Mouse (Mus musculus) liver, embryonic 14.5 days (tissue): ENCODE results near the gene Papln. TPM values are rescaled to one million over a fixed set of nuclear protein-coding genes. Genes with fewer than 3 reads are reported as not detected.

Experiments used
- ATAC-seq: fragments of 200-750 bp; cut with Nextera tagmentation; 2 replicates; pipeline ENCODE4 v1.8.0; 2017; ENCODE audit warnings: moderate number of reproducible peaks, mild to moderate bottlenecking, moderate library complexity; ENCODE audit not compliant: insufficient read depth
- DNase-seq, 3 experiments: peaks; one replicate each; pipeline ENCODE4 v3.0.0-alpha.2; 2012 to 2013; ENCODE audit warnings: low read depth in 3 of 3, low spot score in 3 of 3
- H3K27ac ChIP-seq: fragments of 300-500 bp; sonication (generic); 2 replicates; pipeline ENCODE4 v1.5.1; 2014; ENCODE audit warnings: moderate library complexity, mild to moderate bottlenecking, control low read depth, inconsistent platforms
- H3K27me3 ChIP-seq: fragments of 300-500 bp; sonication (generic); 2 replicates; pipeline ENCODE4 v1.6.1; 2014; ENCODE audit warnings: mild to moderate bottlenecking, low read length, moderate library complexity; ENCODE audit not compliant: control insufficient read depth, insufficient read depth
- H3K36me3 ChIP-seq: fragments of 300-500 bp; sonication (generic); replicated peaks from 2 replicates; pipeline ENCODE4 v1.6.1; 2014; ENCODE audit warnings: low read depth; ENCODE audit not compliant: control insufficient read depth, insufficient read depth
- H3K4me1 ChIP-seq, 2 experiments: fragments of 200-500 bp in 1 of 2; fragments of 300-500 bp in 1 of 2; sonication (generic) in 1 of 2; replicated peaks; 2 replicates each; pipeline ENCODE4 v1.6.1; 2012 to 2014; ENCODE audit warnings: antibody characterized with exemption in 1 of 2, inconsistent platforms in 1 of 2, low read length in 1 of 2; ENCODE audit not compliant: control insufficient read depth in 2 of 2, insufficient read depth in 2 of 2
- H3K4me2 ChIP-seq: fragments of 300-500 bp; sonication (generic); 2 replicates; pipeline ENCODE4 v1.6.1; 2014; ENCODE audit warnings: low read depth, mild to moderate bottlenecking, control low read depth, moderate library complexity
- H3K4me3 ChIP-seq, 2 experiments: fragments of 200-500 bp in 1 of 2; fragments of 300-500 bp in 1 of 2; sonication (generic) in 1 of 2; 2 replicates each; pipeline ENCODE4 v1.5.1; 2012 to 2014; ENCODE audit warnings: low read depth in 2 of 2, low read length in 2 of 2, mild to moderate bottlenecking in 2 of 2, control low read depth in 1 of 2, inconsistent platforms in 1 of 2, moderate library complexity in 1 of 2; ENCODE audit not compliant: insufficient read depth in 1 of 2
- H3K9ac ChIP-seq: fragments of 300-500 bp; sonication (generic); replicated peaks from 2 replicates; pipeline ENCODE4 v1.6.1; 2014; ENCODE audit warnings: mild to moderate bottlenecking, control low read depth, moderate library complexity
- H3K9me3 ChIP-seq: fragments of 300-500 bp; sonication (generic); 2 replicates; pipeline ENCODE4 v1.6.1; 2016; ENCODE audit warnings: low read length, mixed read lengths; ENCODE audit not compliant: control insufficient read depth
- CTCF ChIP-seq: IDR thresholded peaks from 2 replicates; pipeline ENCODE4 v1.5.1; 2016; ENCODE audit warnings: antibody characterized with exemption, low read depth, control low read depth
- EP300 ChIP-seq: IDR thresholded peaks from 2 replicates; pipeline ENCODE4 v1.6.1; 2016; ENCODE audit warnings: antibody characterized with exemption, low read depth
- WGBS: fragments of 180-500 bp; shearing (Covaris S2); extraction: QIAGEN DNeasy Blood & Tissue Kit; methylation state at CpG from one replicate; pipeline ENCODE4 v1.1.7; 2014; ENCODE audit not compliant: insufficient replicate concordance; 5-methylcytosine and 5-hydroxymethylcytosine counted together
- polyA plus RNA-seq, 2 experiments: library from polyadenylated mRNA; depleted of rRNA in 1 of 2; stranded (reverse) in 1 of 2; unstranded in 1 of 2; fragments of >200 nt; fragmentation: Nextera tagmentation in 1 of 2; extraction: Ambion mirVana in 1 of 2; gene quantifications; 2 replicates each; pipeline versions ENCODE4 v1.2.1 to v1.2.3; 2012 to 2014

Papln gene
- polyA plus RNA-seq, 2 experiments, result 0.27 to 1.2 TPM

DNA sequence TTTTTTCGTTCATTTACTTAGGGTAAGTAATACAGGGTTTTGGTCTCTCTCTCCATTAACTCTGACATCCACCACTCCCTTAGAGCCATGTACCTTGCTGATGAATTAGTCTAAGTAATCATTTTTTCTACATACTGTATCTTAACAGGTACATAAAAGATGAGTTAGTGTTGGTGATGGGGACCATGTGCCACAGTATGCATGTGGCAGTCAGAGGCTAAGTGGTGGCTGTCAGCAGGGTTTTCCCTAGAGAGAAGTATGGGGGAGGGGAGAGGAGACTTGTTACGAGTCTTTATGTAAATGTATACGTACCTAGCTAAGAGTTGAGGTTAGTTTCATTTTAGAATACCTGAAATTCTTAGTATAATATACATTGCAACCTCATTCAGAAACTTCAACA lies 40.4 kb upstream of the Papln start:
- Histone ChIP-seq H3K9me3 (no peaks in the 10 kb centered on the region), H3K27me3 (no peaks in the 10 kb centered on the region), H3K27ac (no peak overlapping the region), H3K4me2 (no peak overlapping the region), H3K4me3 (no peak overlapping the region), H3K36me3 (peaks cover 39% of the 10 kb centered on the region), H3K4me1 (no peaks in the 10 kb centered on the region), H3K9ac (no peak overlapping the region)
- 76% methylated on average over 3 of the region's 3 CpGs for WGBS
- no peak for ATAC-seq
- no peak for DNase-seq
- TF ChIP-seq EP300, result no peak
- TF ChIP-seq CTCF, result no peak

DNA sequence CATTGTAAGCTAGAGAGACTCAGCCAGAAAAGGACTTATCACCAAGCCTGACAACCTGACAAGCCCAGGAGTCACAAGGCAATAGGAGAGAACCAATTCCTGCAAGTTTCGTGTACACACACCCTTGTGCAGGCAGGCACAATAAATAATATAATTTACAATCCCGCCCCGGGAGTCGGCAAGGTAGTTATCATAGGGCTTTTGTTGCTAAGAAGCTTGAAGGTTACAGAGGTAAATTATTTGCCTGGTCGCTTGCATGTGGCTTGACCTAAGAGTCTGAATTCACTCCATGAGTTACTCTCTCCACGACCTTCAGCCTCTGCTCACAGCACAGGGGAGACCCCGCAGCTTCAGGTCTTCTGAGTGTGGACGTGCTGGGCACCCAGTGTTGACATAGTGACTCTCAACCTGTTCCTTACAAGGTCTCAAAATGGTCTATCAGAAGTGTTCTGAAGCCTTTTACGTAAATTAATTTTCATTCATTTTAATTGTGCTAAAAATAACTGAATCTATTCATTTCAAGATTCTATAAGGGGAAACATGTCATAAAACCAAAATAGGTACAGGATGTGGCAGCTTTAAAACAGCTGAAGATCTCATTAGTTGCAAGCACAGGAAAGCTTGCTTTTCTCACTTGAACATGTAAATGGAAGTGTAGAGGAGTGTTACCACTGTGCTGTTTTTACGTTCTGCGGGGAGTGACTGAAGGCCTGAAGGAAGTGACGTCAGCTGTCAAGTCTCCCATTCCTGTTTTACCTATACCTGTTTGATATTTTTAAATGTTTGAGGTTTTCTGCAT lies 36.7 kb upstream of the Papln start:
- 86% methylated on average over 12 of the region's 12 CpGs for WGBS
- H3K36me3 ChIP-seq, result peaks cover 53% of the 10 kb centered on the region

DNA sequence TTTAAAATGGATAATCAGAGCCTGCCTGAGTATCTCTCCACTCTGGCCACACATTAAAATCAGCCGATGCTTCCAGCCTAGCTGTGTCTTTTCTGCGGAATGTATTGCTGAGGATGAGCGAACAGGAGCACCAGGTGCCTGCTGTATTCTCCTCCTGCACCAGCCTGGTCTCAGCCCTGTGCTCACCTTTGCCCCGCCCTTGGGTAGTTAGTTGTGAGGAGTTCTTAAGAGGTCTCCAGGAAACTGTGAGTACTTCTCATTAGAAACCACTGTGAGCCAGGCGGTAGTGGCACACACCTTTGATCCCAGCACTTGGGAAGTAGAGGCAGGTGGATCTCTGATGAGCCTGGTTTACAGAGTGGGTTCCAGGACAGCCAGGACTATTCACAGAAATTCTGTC lies 31.2 kb upstream of the Papln start:
- Histone ChIP-seq H3K4me2 (no peak overlapping the region), H3K27ac (no peak overlapping the region), H3K4me3 (no peak overlapping the region), H3K27me3 (no peaks in the 10 kb centered on the region), H3K4me1 (no peaks in the 10 kb centered on the region), H3K9ac (no peak overlapping the region), H3K9me3 (no peaks in the 10 kb centered on the region), H3K36me3 (peaks cover 54% of the 10 kb centered on the region)
- 84% methylated on average over 5 of the region's 5 CpGs for WGBS
- DNase-seq (no peak), ATAC-seq (no peak)
- no peak for TF ChIP-seq CTCF
- TF ChIP-seq EP300, result no peak

More for the DNA sequence above, 36.7 kb upstream of the Papln start:
- Histone ChIP-seq H3K9me3 (no peaks in the 10 kb centered on the region), H3K27me3 (no peaks in the 10 kb centered on the region), H3K9ac (no peak overlapping the region), H3K4me1 (no peaks in the 10 kb centered on the region), H3K27ac (no peak overlapping the region), H3K4me3 (no peak overlapping the region), H3K4me2 (no peak overlapping the region)
- no peak for TF ChIP-seq EP300
- no peak for TF ChIP-seq CTCF
- DNase-seq (no peak), ATAC-seq (no peak)

DNA sequence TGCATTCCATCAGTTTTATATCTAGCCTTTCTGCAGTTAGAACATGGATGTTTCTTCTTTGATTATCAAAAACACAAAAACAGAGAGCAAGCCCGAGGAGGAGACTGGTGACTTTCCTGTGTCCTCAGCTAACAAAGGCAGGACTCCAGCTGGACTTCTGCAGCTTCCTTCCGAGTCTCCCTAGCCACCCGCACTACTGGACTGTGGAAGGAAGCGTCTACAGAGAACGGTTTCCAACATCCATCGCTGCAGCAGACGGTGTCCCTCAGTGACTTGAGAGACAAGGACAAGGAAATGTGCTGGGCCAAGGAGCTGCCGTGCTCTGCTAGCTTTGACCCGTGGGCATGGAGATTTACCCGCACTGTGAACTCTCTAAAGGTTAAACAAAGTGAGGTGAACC lies 29.4 kb upstream of the Papln start:
- ATAC-seq, result no peak
- TF ChIP-seq CTCF (no peak), EP300 (no peak)
- H3K36me3 ChIP-seq, result peaks cover 41% of the 10 kb centered on the region
- no peaks in the 10 kb centered on the region for H3K9me3 ChIP-seq
- no peak overlapping the region for H3K4me2 ChIP-seq
- DNase-seq, result no peak
- H3K4me1 ChIP-seq, result no peaks in the 10 kb centered on the region
- H3K4me3 ChIP-seq, result no peak overlapping the region
- no peak overlapping the region for H3K27ac ChIP-seq
- no peak overlapping the region for H3K9ac ChIP-seq
- WGBS, result 84% methylated on average over 10 of the region's 10 CpGs
- no peaks in the 10 kb centered on the region for H3K27me3 ChIP-seq

DNA sequence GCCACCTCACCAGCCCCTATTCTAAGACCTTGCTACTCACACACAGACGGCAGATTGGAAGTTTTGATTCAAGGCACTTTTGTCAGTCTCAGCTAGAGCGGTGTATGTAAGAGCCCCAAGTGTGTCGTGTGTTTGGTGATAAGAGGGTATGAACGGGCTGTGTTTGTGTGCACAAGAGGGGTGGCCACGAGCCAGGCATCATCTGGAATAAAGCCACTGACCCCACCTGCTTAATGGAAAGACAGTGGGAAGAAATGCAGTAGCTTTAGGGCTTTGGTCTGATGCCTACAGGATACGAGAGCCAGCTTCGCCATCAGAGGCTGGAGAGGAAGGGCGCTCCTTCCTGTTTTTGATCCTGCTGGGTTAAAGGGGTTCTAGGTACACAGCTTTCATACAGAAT lies 27.2 kb upstream of the Papln start:
- Histone ChIP-seq H3K4me1 (no peaks in the 10 kb centered on the region), H3K27me3 (no peaks in the 10 kb centered on the region), H3K4me3 (no peak overlapping the region), H3K36me3 (peaks cover 24% of the 10 kb centered on the region), H3K9me3 (no peaks in the 10 kb centered on the region), H3K4me2 (no peak overlapping the region), H3K9ac (no peak overlapping the region), H3K27ac (no peak overlapping the region)
- no peak for TF ChIP-seq EP300
- no peak for TF ChIP-seq CTCF
- WGBS, result 60% methylated on average over 8 of the region's 8 CpGs
- DNase-seq (no peak), ATAC-seq (no peak)
